Mouse (Mus musculus): ENCODE measurements around the gene Cr2.
"Not testable (repeated sequence)": the region's sequence is repeated elsewhere in the genome, so short reads cannot be mapped to it uniquely, and the experiment has no call there.

Gene Cr2

GRCm38 (mm10) chr1:195175980-195176931, at the start of gene Cr2:
Gene Cr2, minus strand, starts transcription at chr1:195176716.
- DNase-seq (ENCODE audit: low spot score in 2 of 2) = peak; percentile 23 to 62

- DNase-seq (ENCODE audit: low spot score in 2 of 2) = no peak
These were observed 45.3 kb upstream of the Cr2 start for GRCm38 (mm10) chr1:195221781-195222180.

GRCm38 (mm10) chr1:195212851-195213250, 36.3 kb upstream of the Cr2 start:
- not testable (repeated sequence) for DNase-seq (ENCODE audit: low spot score in 2 of 2)

GRCm38 (mm10) chr1:195184746-195185145, 8.2 kb upstream of the Cr2 start:
- no peak for DNase-seq (ENCODE audit: low spot score in 2 of 2)

GRCm38 (mm10) chr1:195164996-195165755, 11.3 kb downstream of the Cr2 start:
- DNase-seq (ENCODE audit: low spot score in 2 of 2) = no peak

- no peak for DNase-seq (ENCODE audit: low spot score in 2 of 2)
These were observed 44.4 kb downstream of the Cr2 start for GRCm38 (mm10) chr1:195132070-195132469.

- DNase-seq (ENCODE audit: low spot score in 2 of 2) = no peak
These were observed 44.9 kb downstream of the Cr2 start for GRCm38 (mm10) chr1:195131675-195132015.

GRCm38 (mm10) chr1:195130953-195131674, 45.4 kb downstream of the Cr2 start, which contains the start of gene Cr1l:
Gene Cr1l, minus strand, starts transcription at chr1:195131586.
- peak; percentile 79 to 83 for DNase-seq (ENCODE audit: low spot score in 2 of 2)

GRCm38 (mm10) chr1:195130479-195130878, 46.0 kb downstream of the Cr2 start:
- no peak for DNase-seq (ENCODE audit: low spot score in 2 of 2)

- DNase-seq (ENCODE audit: low spot score in 2 of 2) = no peak
These were observed 46.6 kb downstream of the Cr2 start for GRCm38 (mm10) chr1:195129867-195130266.

GRCm38 (mm10) chr1:195114414-195114813, 62.1 kb downstream of the Cr2 start:
- DNase-seq (ENCODE audit: low spot score in 2 of 2) = no peak

- no peak for DNase-seq (ENCODE audit: low spot score in 2 of 2)
These were observed 62.9 kb downstream of the Cr2 start for GRCm38 (mm10) chr1:195113621-195114020.

GRCm38 (mm10) chr1:195100693-195101092, 75.8 kb downstream of the Cr2 start:
- DNase-seq (ENCODE audit: low spot score in 2 of 2) = no peak

GRCm38 (mm10) chr1:195098004-195098403, 78.5 kb downstream of the Cr2 start:
- no peak for DNase-seq (ENCODE audit: low spot score in 2 of 2)

GRCm38 (mm10) chr1:195092220-195092720, 84.2 kb downstream of the Cr2 start, which contains the start of gene Cd46:
Gene Cd46, minus strand, starts transcription at chr1:195092249.
- peak; percentile 51 to 60 for DNase-seq (ENCODE audit: low spot score in 2 of 2)

- DNase-seq (ENCODE audit: low spot score in 2 of 2) = no peak
These were observed 84.8 kb downstream of the Cr2 start for GRCm38 (mm10) chr1:195091699-195092219.

Data from urinary bladder, postnatal 4 days (tissue).